Mouse (Mus musculus) spleen, adult 10 weeks (tissue): ENCODE data around the gene Fabp2. TPM values are rescaled to one million over a fixed set of nuclear protein-coding genes. Genes with fewer than 3 reads are reported as not detected.

ENCODE experiments used
- polyA plus RNA-seq: library from polyadenylated mRNA; stranded (reverse); fragments of 350-450 nt; fragmentation: Illumina TruSeq; extraction: RNeasy Lipid Tissue Mini Kit (QIAGEN cat#74804); gene quantifications from one replicate; pipeline ENCODE4 v1.2.3, GENCODE M21; 2015; ENCODE audit warnings: low replicate concordance; ENCODE audit not compliant: insufficient read depth

Fabp2 gene
- polyA plus RNA-seq: not detected

GRCm38 (mm10) chr3:122894772-122895171, at the start of gene Fabp2:
Fabp2 (plus strand) TSS chr3:122895072.

GRCm38 (mm10) chr3:122919260-122919659, 24.4 kb downstream of the Fabp2 start, which contains the start of gene Gm10959:
Gm10959 (minus strand) TSS chr3:122919360.

GRCm38 (mm10) chr3:122924009-122924914, 29.4 kb downstream of the Fabp2 start, which contains the start of gene 1810037I17Rik:
1810037I17Rik (plus strand) TSS chr3:122924203.

Other genes starting within 250 kb of the Fabp2 start
- 4.1 TPM for gene Pde5a, start 166.1 kb upstream of the Fabp2 start, polyA plus RNA-seq
- not detected for gene Gm10959, start 24.3 kb downstream of the Fabp2 start, polyA plus RNA-seq
- 43.1 TPM for gene 1810037I17Rik, start 29.1 kb downstream of the Fabp2 start, polyA plus RNA-seq
- 12.0 TPM for gene Usp53, start 89.4 kb downstream of the Fabp2 start, polyA plus RNA-seq
- not detected for gene Myoz2, start 139.9 kb downstream of the Fabp2 start, polyA plus RNA-seq